Mouse (Mus musculus): ENCODE data around the gene Arhgap42.

- no peak for TF ChIP-seq CTCF (IDR thresholded peaks at IDR 0.05)
- no peak for TF ChIP-seq EP300 (IDR thresholded peaks at IDR 0.05)
These were observed 14.1 kb downstream of the Arhgap42 start for GRCm38 (mm10) chr9:9224837-9225236.

Data from lung, postnatal 0 days (tissue).